8 mouse cellular contexts compared by ENCODE assay signal in the genomic region with DNA sequence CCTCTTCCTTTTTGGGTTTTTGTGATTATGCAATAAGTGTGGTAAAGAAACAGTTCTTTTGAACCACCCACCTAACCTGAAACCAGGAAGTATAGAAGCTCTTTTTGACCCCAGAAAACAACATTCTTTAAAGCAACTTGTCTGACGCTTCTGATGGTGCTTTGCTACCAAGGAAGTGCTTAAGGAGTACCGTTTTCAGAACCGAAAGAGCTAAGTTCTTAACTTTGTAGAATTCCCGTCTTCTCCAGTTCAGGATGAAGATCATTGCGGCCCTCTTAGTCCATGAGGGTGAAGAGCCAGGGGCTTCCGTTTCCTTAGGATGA. TPM values are rescaled to one million over a fixed set of nuclear protein-coding genes. Genes with fewer than 3 reads are reported as not detected.
DNase-seq lines count a peak whose midpoint lies in the region; ATAC-seq and TF ChIP-seq lines count a peak whose summit lies in the region.

No protein-coding gene starts in this region.

- peaks cover 34% of the 10 kb centered on the region for H3K36me3 ChIP-seq in embryonic facial prominence, embryonic 10.5 days (replicated peaks)
- H3K36me3 ChIP-seq in limb, embryonic 10.5 days, result peaks cover 34% of the 10 kb centered on the region
- peaks cover 8% of the 10 kb centered on the region; the same call in 1 of the 2 replicates for H3K36me3 ChIP-seq in neural tube, embryonic 13.5 days

- H3K4me3 ChIP-seq in lung, adult 2 months (replicated peaks; ENCODE audit: extremely low read depth, low read depth, low read length), result peak overlapping the region; percentile 21
- peak overlapping the region; percentile 99 for H3K4me3 ChIP-seq in embryonic facial prominence, embryonic 10.5 days
- peak overlapping the region; percentile 100 for H3K4me3 ChIP-seq in limb, embryonic 10.5 days
- H3K4me3 ChIP-seq in neural tube, embryonic 13.5 days, result peak overlapping the region; percentile 94

- TF ChIP-seq POLR2A in lung, adult 2 months (IDR thresholded peaks at IDR 0.05; ENCODE audit: borderline replicate concordance, extremely low read depth, low read depth, low read length), result no peak

- H3K4me2 ChIP-seq in neural tube, embryonic 13.5 days, result peak overlapping the region; percentile 89

- H3K9ac ChIP-seq in neural tube, embryonic 13.5 days, result peak overlapping the region; percentile 95

- peaks cover 20% of the 10 kb centered on the region for H3K4me1 ChIP-seq in lung, adult 2 months (ENCODE audit: control insufficient read depth, insufficient read depth, low read length)
- H3K4me1 ChIP-seq in embryonic facial prominence, embryonic 10.5 days, result peaks cover 34% of the 10 kb centered on the region
- H3K4me1 ChIP-seq in limb, embryonic 10.5 days, result peaks cover 12% of the 10 kb centered on the region; the same call in 1 of the 2 replicates
- H3K4me1 ChIP-seq in neural tube, embryonic 13.5 days (replicated peaks), result peaks cover 55% of the 10 kb centered on the region

- no peaks in the 10 kb centered on the region for H3K27me3 ChIP-seq in embryonic facial prominence, embryonic 10.5 days (replicated peaks; ENCODE audit: low read depth, poor library complexity, severe bottlenecking)
- no peaks in the 10 kb centered on the region for H3K27me3 ChIP-seq in limb, embryonic 10.5 days (ENCODE audit: low read depth, poor library complexity, severe bottlenecking)
- H3K27me3 ChIP-seq in neural tube, embryonic 13.5 days, result no peaks in the 10 kb centered on the region

- no peak for ATAC-seq in neural tube, embryonic 13.5 days (ENCODE audit: low read depth)
- no peak for ATAC-seq in erythroid progenitor cell, adult 5-6 weeks (replicated peaks; ENCODE audit: low FRiP score, poor library complexity, severe bottlenecking)

- 7% methylated on average over 6 of the region's 6 CpGs for WGBS in lung, adult 2 months
- WGBS in embryonic facial prominence, embryonic 10.5 days, result 76% methylated on average over 6 of the region's 6 CpGs
- WGBS in limb, embryonic 10.5 days, result 75% methylated on average over 6 of the region's 6 CpGs
- WGBS in neural tube, embryonic 13.5 days, result 62% methylated on average over 6 of the region's 6 CpGs

- no peak for TF ChIP-seq CTCF in lung, adult 2 months (IDR thresholded peaks at IDR 0.05; ENCODE audit: insufficient read depth, low read length)

- no peak for DNase-seq in lung, adult 2 months
- DNase-seq in lung, postnatal 10 days, result no peak
- no peak for DNase-seq in embryonic facial prominence, embryonic 10.5 days (ENCODE audit: low spot score)
- no peak for DNase-seq in limb, embryonic 10.5 days (ENCODE audit: low spot score)
- DNase-seq in cerebellum, adult 9-11 months, result no peak
- DNase-seq in layer of hippocampus, postnatal 25 days (ENCODE audit: extremely low spot score in 1 of 2, low spot score in 1 of 2), result no peak

- H3K9me3 ChIP-seq in embryonic facial prominence, embryonic 10.5 days, result no peaks in the 10 kb centered on the region
- no peaks in the 10 kb centered on the region for H3K9me3 ChIP-seq in limb, embryonic 10.5 days (replicated peaks)
- H3K9me3 ChIP-seq in neural tube, embryonic 13.5 days, result no peaks in the 10 kb centered on the region

- 0 out of 2 replicates have a peak overlapping the region, but pooled peaks have one; percentile 96 for H3K27ac ChIP-seq in embryonic facial prominence, embryonic 10.5 days (replicated peaks)
- no peak overlapping the region for H3K27ac ChIP-seq in limb, embryonic 10.5 days
- H3K27ac ChIP-seq in neural tube, embryonic 13.5 days (replicated peaks), result no peak overlapping the region

RNA-seq across cellular contexts. Expression of a gene that starts 1.1 kb away (rescaled TPM):
- polyA plus RNA-seq in lung, adult 2 months (2012; rRNA removed), result 37.1 and 51.8 TPM in 2 replicates
- 63.7 and 67.8 TPM in 2 replicates for polyA plus RNA-seq in embryonic facial prominence, embryonic 10.5 days (2016; fragmentation: Nextera tagmentation; extraction: Ambion mirVana)
- 73.0 and 81.5 TPM in 2 replicates for polyA plus RNA-seq in limb, embryonic 10.5 days (2016; fragmentation: Nextera tagmentation; extraction: Ambion mirVana)
- 50.5 and 58.8 TPM in 2 replicates for polyA plus RNA-seq in neural tube, embryonic 13.5 days (2015; fragmentation: Nextera tagmentation; extraction: Ambion mirVana)
- total RNA-seq in erythroid progenitor cell, adult 5-6 weeks (2015; ENCODE audit: low replicate concordance), result 34.6 and 36.9 TPM in 2 replicates
- 32.9 and 46.5 TPM in 2 replicates for total RNA-seq in erythroid progenitor cell, adult 5-6 weeks (2017; ENCODE audit: low replicate concordance)
- 10 to 100 TPM; 51.9 to 56.1 TPM for total RNA-seq in layer of hippocampus, postnatal 25 days (2021)

Comparison
In these comparisons a context has a peak if more than half of its experiments do, and no peak if none do; other contexts are left out.
1. H3K4me3 ChIP-seq: peak in every context shown above with its lines; median percentile 100 in limb, embryonic 10.5 days; 99 in embryonic facial prominence, embryonic 10.5 days; 94 in neural tube, embryonic 13.5 days; 21 in lung, adult 2 months.